Mouse (Mus musculus): ENCODE results near the gene Greb1. TPM values are rescaled to one million over a fixed set of nuclear protein-coding genes. Genes with fewer than 3 reads are reported as not detected.
A peak's percentile ranks its signal among the peaks of the same experiment; 100 is the strongest.

Gene Greb1
- polyA plus RNA-seq, 1 experiment = 0.64 TPM

- Histone ChIP-seq H3K4me1 (ENCODE audit: control insufficient read depth, insufficient read depth, insufficient read length) (no peaks in the 10 kb centered on the region; the same call in 1 of the 2 replicates), H3K27ac (ENCODE audit: insufficient read depth, low read length) (no peak overlapping the region), H3K4me3 (ENCODE audit: extremely low read depth, insufficient read depth, insufficient read length) (no peak overlapping the region), H3K27me3 (ENCODE audit: control insufficient read depth, insufficient read depth, low read length) (no peaks in the 10 kb centered on the region), H3K36me3 (ENCODE audit: control insufficient read depth, insufficient read depth, low read length) (no peaks in the 10 kb centered on the region)
- no peak for DNase-seq (ENCODE audit: low read depth in 1 of 2, low spot score in 2 of 2)
- 63% methylated on average over 3 of the region's 3 CpGs for WGBS
- TF ChIP-seq CTCF (IDR thresholded peaks at IDR 0.05; ENCODE audit: extremely low read depth, insufficient read depth, insufficient read length, insufficient replicate concordance) = no peak
- TF ChIP-seq POLR2A (IDR thresholded peaks at IDR 0.05; ENCODE audit: low read depth, low read length) = no peak
Measured at GRCm38 (mm10) chr12:16768251-16768650, 32.4 kb downstream of the Greb1 start.

GRCm38 (mm10) chr12:16764776-16765445, 35.8 kb downstream of the Greb1 start:
- no peak overlapping the region for H3K27ac ChIP-seq (ENCODE audit: insufficient read depth, low read length)
- no peaks in the 10 kb centered on the region; the same call in 1 of the 2 replicates for H3K4me1 ChIP-seq (ENCODE audit: control insufficient read depth, insufficient read depth, insufficient read length)
- WGBS = 52% methylated on average over 12 of the region's 12 CpGs
- no peak overlapping the region for H3K4me3 ChIP-seq (ENCODE audit: extremely low read depth, insufficient read depth, insufficient read length)
- no peaks in the 10 kb centered on the region for H3K36me3 ChIP-seq (ENCODE audit: control insufficient read depth, insufficient read depth, low read length)
- no peaks in the 10 kb centered on the region for H3K27me3 ChIP-seq (ENCODE audit: control insufficient read depth, insufficient read depth, low read length)
- TF ChIP-seq CTCF (IDR thresholded peaks at IDR 0.05; ENCODE audit: extremely low read depth, insufficient read depth, insufficient read length, insufficient replicate concordance) (no peak), POLR2A (IDR thresholded peaks at IDR 0.05; ENCODE audit: low read depth, low read length) (no peak)
- DNase-seq (ENCODE audit: low read depth in 1 of 2, low spot score in 2 of 2) = no peak

DNA sequence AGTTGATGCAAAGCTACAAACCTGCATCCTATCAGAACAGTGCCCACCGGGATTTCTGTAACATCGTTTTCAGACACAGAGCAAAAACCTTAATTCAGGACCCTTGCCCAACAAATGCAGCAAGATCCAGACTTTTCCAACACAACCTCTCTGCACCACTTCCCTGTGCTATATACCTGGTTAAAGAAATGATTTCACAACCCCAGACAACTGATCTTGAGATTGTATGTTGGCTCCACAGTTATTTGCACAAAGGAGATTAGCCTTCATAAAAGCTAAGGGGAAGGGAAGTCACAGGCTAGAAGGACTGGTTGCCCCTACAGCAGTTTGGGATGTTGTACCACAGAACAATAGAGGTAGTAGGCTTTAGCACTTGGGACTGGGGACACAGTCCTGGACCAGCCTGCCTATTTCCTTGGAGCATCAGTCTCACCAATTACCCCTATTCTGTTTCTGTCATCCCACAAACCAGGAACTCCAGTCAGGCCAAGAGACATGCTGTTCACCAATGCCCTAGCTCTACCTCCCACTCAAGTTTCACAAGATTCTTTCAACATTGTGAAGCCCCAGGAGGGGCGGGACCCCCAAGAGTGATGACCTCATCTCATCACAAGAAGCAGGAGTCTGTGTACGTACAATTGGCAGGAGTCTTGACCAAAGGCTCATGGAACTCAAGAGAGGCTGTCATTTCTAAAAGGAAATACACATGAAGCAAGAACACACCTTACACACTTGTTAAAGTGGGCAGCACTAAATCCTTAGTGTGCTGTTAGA, 36.9 kb downstream of the Greb1 start:
- TF ChIP-seq CTCF (IDR thresholded peaks at IDR 0.05; ENCODE audit: extremely low read depth, insufficient read depth, insufficient read length, insufficient replicate concordance) = no peak
- TF ChIP-seq POLR2A (IDR thresholded peaks at IDR 0.05; ENCODE audit: low read depth, low read length) = no peak
- H3K27me3 ChIP-seq (ENCODE audit: control insufficient read depth, insufficient read depth, low read length) = no peaks in the 10 kb centered on the region
- no peaks in the 10 kb centered on the region; the same call in 1 of the 2 replicates for H3K4me1 ChIP-seq (ENCODE audit: control insufficient read depth, insufficient read depth, insufficient read length)
- no peak overlapping the region for H3K4me3 ChIP-seq (ENCODE audit: extremely low read depth, insufficient read depth, insufficient read length)
- no peaks in the 10 kb centered on the region for H3K36me3 ChIP-seq (ENCODE audit: control insufficient read depth, insufficient read depth, low read length)
- no peak overlapping the region for H3K27ac ChIP-seq (ENCODE audit: insufficient read depth, low read length)
- 83% methylated on average over 4 of the region's 4 CpGs for WGBS
- DNase-seq (ENCODE audit: low read depth in 1 of 2, low spot score in 2 of 2) = no peak

DNA sequence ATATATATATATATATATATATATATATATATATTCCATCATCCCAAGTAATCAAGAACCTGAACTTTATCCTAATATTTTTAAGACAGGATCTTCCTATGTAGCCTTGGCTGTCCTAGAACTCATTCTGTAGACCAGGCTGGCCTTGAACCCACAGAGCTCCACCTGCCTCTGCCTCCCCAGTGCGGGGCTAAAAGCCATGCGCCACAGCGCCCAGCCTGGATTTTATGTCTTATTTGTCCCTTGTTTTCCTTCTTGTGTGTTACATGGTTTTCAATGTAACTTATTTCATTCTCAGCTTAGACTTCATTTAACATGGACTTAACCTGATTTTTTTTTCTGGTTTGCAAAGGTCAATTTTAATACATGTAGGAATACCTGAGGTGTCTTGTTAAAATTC, 39.2 kb downstream of the Greb1 start:
- Histone ChIP-seq H3K27ac (ENCODE audit: insufficient read depth, low read length) (no peak overlapping the region), H3K27me3 (ENCODE audit: control insufficient read depth, insufficient read depth, low read length) (no peaks in the 10 kb centered on the region), H3K36me3 (ENCODE audit: control insufficient read depth, insufficient read depth, low read length) (no peaks in the 10 kb centered on the region), H3K4me3 (ENCODE audit: extremely low read depth, insufficient read depth, insufficient read length) (no peak overlapping the region), H3K4me1 (ENCODE audit: control insufficient read depth, insufficient read depth, insufficient read length) (no peaks in the 10 kb centered on the region; the same call in 1 of the 2 replicates)
- TF ChIP-seq POLR2A (IDR thresholded peaks at IDR 0.05; ENCODE audit: low read depth, low read length) (no peak), CTCF (IDR thresholded peaks at IDR 0.05; ENCODE audit: extremely low read depth, insufficient read depth, insufficient read length, insufficient replicate concordance) (no peak)
- 95% methylated on average over 3 of the region's 3 CpGs for WGBS
- DNase-seq (ENCODE audit: low read depth in 1 of 2, low spot score in 2 of 2) = no peak

DNA sequence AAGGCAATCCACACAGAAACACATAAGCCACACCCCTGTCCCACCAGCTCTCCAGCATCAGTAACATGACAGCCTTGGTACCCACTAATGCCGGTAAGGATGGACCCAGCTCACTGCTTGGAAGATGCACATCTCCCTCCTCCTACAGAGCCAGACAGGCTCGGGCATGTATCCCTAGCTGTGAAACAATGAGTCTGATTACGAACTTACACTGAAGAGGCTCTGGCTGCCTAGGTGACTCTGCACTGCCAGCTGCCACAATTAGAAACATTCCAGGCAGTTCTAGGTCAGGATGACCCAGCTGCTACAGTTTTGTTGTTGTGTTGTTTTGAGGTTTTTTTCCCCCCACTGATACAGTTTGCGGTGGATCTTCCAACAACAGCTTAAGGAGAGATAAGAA, 40.4 kb downstream of the Greb1 start:
- 82% methylated on average over 4 of the region's 4 CpGs for WGBS
- Histone ChIP-seq H3K4me1 (ENCODE audit: control insufficient read depth, insufficient read depth, insufficient read length) (no peaks in the 10 kb centered on the region; the same call in 1 of the 2 replicates), H3K36me3 (ENCODE audit: control insufficient read depth, insufficient read depth, low read length) (no peaks in the 10 kb centered on the region), H3K27me3 (ENCODE audit: control insufficient read depth, insufficient read depth, low read length) (no peaks in the 10 kb centered on the region), H3K27ac (ENCODE audit: insufficient read depth, low read length) (no peak overlapping the region), H3K4me3 (ENCODE audit: extremely low read depth, insufficient read depth, insufficient read length) (no peak overlapping the region)
- DNase-seq (ENCODE audit: low read depth in 1 of 2, low spot score in 2 of 2) = no peak
- TF ChIP-seq CTCF (IDR thresholded peaks at IDR 0.05; ENCODE audit: extremely low read depth, insufficient read depth, insufficient read length, insufficient replicate concordance) (no peak), POLR2A (IDR thresholded peaks at IDR 0.05; ENCODE audit: low read depth, low read length) (no peak)

DNA sequence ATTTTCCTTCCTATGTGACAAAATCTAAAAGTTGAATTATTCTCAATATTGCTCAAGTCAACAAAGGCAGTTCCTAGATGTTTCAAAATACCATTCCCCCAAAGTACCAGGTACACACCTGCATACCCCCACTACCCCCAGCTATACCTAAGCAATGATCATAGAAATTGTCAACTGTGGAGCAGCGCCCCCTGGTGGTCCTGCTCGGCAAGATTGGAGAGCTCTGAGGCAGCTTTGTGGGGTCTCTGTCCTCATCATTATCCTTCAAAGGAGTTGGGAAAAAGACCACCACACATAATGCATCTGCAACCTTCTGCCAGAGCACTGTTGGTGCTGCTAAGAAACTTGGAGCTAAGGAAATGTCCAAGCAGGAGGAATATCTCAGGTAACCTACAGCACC, 46.4 kb downstream of the Greb1 start:
- Histone ChIP-seq H3K4me3 (ENCODE audit: extremely low read depth, insufficient read depth, insufficient read length) (no peak overlapping the region), H3K27me3 (ENCODE audit: control insufficient read depth, insufficient read depth, low read length) (no peaks in the 10 kb centered on the region), H3K36me3 (ENCODE audit: control insufficient read depth, insufficient read depth, low read length) (no peaks in the 10 kb centered on the region), H3K4me1 (ENCODE audit: control insufficient read depth, insufficient read depth, insufficient read length) (no peaks in the 10 kb centered on the region), H3K27ac (ENCODE audit: insufficient read depth, low read length) (no peak overlapping the region)
- TF ChIP-seq POLR2A (IDR thresholded peaks at IDR 0.05; ENCODE audit: low read depth, low read length) = no peak
- TF ChIP-seq CTCF (IDR thresholded peaks at IDR 0.05; ENCODE audit: extremely low read depth, insufficient read depth, insufficient read length, insufficient replicate concordance) = peak; percentile 78
- 3% methylated on average over 2 of the region's 2 CpGs for WGBS
- DNase-seq (ENCODE audit: low read depth in 1 of 2, low spot score in 2 of 2) = peak in 1 of 2 experiments; percentile 40

DNA sequence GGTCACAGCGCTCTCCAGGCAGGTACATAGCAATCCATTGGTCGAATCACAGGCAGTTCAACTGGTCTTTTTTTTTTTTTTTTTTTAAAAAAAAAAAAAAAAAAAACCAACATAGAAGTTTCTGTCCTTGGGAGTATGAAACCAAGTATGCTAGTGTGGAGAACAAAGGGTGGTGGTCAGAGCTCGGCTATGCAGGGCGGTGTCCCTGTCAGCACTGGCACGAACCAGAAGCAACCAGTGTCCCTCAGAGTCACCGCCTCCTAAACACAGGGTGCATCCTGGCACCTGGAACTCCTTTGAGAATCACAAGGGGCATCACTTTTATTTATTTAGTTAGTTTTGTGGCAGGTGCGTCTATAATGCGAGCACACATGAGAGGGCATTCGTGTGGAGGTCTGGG, 47.1 kb downstream of the Greb1 start:
- 70% methylated on average over 9 of the region's 9 CpGs for WGBS
- H3K4me3 ChIP-seq (ENCODE audit: extremely low read depth, insufficient read depth, insufficient read length) = no peak overlapping the region
- no peaks in the 10 kb centered on the region for H3K36me3 ChIP-seq (ENCODE audit: control insufficient read depth, insufficient read depth, low read length)
- H3K27ac ChIP-seq (ENCODE audit: insufficient read depth, low read length) = no peak overlapping the region
- no peak for DNase-seq (ENCODE audit: low read depth in 1 of 2, low spot score in 2 of 2)
- TF ChIP-seq POLR2A (IDR thresholded peaks at IDR 0.05; ENCODE audit: low read depth, low read length) (no peak), CTCF (IDR thresholded peaks at IDR 0.05; ENCODE audit: extremely low read depth, insufficient read depth, insufficient read length, insufficient replicate concordance) (no peak)
- no peaks in the 10 kb centered on the region for H3K4me1 ChIP-seq (ENCODE audit: control insufficient read depth, insufficient read depth, insufficient read length)
- no peaks in the 10 kb centered on the region for H3K27me3 ChIP-seq (ENCODE audit: control insufficient read depth, insufficient read depth, low read length)

Measured in spleen, adult 2 months (tissue).